Mouse (Mus musculus) cerebellum, adult 2 months (tissue): ENCODE measurements around the gene Tubg2.

ENCODE experiments used
- CTCF ChIP-seq: fragments of 200-500 bp; IDR thresholded peaks from 2 replicates; pipeline ENCODE4 v1.5.1; 2011; ENCODE audit warnings: low read depth, mild to moderate bottlenecking, control low read depth, low read length, moderate library complexity, borderline replicate concordance; ENCODE audit not compliant: insufficient read depth
- POLR2A ChIP-seq: fragments of 200-500 bp; IDR thresholded peaks from 2 replicates; pipeline ENCODE4 v1.6.1; 2011; ENCODE audit warnings: low read length, control low read depth, borderline replicate concordance; ENCODE audit not compliant: insufficient read depth

GRCm38 (mm10) chr11:101167963-101168300 lies 12.2 kb downstream of the Tubg2 start:
- TF ChIP-seq POLR2A (no peak), CTCF (no peak)
